Mouse (Mus musculus) forebrain, embryonic 13.5 days (tissue): Measurements from ENCODE around the gene Nr2e3. TPM values are rescaled to one million over a fixed set of nuclear protein-coding genes. Genes with fewer than 3 reads are reported as not detected.

Experiments
- ATAC-seq: fragments of 200-750 bp; cut with Nextera tagmentation; 2 replicates; pipeline ENCODE4 v1.8.0; 2017
- H3K27ac ChIP-seq: fragments of 300-500 bp; sonication (generic); 2 replicates; pipeline ENCODE4 v1.5.1; 2015; ENCODE audit warnings: inconsistent platforms, mild to moderate bottlenecking, moderate library complexity
- H3K27me3 ChIP-seq: fragments of 300-500 bp; sonication (generic); 2 replicates; pipeline ENCODE4 v1.6.1; 2015; ENCODE audit warnings: mild to moderate bottlenecking, inconsistent platforms
- H3K36me3 ChIP-seq: fragments of 300-500 bp; sonication (generic); 2 replicates; pipeline ENCODE4 v1.6.1; 2015; ENCODE audit warnings: mild to moderate bottlenecking, inconsistent platforms; ENCODE audit not compliant: poor library complexity, severe bottlenecking
- H3K4me1 ChIP-seq: fragments of 300-500 bp; sonication (generic); 2 replicates; pipeline ENCODE4 v1.6.1; 2015; ENCODE audit warnings: inconsistent platforms
- H3K4me2 ChIP-seq: fragments of 300-500 bp; sonication (generic); 2 replicates; pipeline ENCODE4 v1.6.1; 2015; ENCODE audit warnings: inconsistent platforms, mild to moderate bottlenecking, moderate library complexity
- H3K4me3 ChIP-seq: fragments of 300-500 bp; sonication (generic); 2 replicates; pipeline ENCODE4 v1.5.1; 2015; ENCODE audit warnings: mild to moderate bottlenecking, inconsistent platforms
- H3K9ac ChIP-seq: fragments of 300-500 bp; sonication (generic); 2 replicates; pipeline ENCODE4 v1.6.1; 2015; ENCODE audit warnings: mild to moderate bottlenecking, inconsistent platforms
- H3K9me3 ChIP-seq: fragments of 300-500 bp; sonication (generic); replicated peaks from 2 replicates; pipeline ENCODE4 v1.6.1; 2016; ENCODE audit warnings: inconsistent platforms
- WGBS: fragments of 180-500 bp; shearing (Covaris S2); methylation state at CpG from one replicate; pipeline ENCODE4 v1.1.7; 2015; 5-methylcytosine and 5-hydroxymethylcytosine counted together
- polyA plus RNA-seq: library from polyadenylated mRNA; unstranded; fragments of >200 nt; fragmentation: Nextera tagmentation; extraction: Ambion mirVana; gene quantifications from 2 replicates; pipeline ENCODE4 v1.2.1, GENCODE M21; 2015

The Nr2e3 gene
- polyA plus RNA-seq, 1 experiment from 2014 or later, result not detected

DNA sequence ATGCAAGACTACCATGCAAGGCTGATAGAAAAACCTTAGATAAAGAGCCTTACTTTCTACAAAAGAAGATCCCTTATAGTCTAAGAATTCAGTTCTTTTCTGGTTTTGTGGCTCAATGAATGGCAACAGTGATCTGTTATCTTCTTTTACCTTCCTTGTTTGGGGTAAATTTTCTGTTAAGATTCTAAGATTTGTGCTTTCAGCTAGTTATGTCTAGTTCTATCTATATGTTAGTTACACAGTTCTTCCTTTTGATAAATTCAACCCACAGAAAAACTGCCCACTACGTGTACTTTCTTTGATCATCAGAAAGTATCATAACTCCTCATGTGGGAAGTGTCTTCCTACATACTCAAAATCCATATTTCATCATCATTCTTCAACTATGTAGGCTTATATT is 45.7 kb downstream of the Nr2e3 start:
- Histone ChIP-seq H3K9ac (no peak overlapping the region), H3K4me1 (no peaks in the 10 kb centered on the region), H3K36me3 (peaks cover 27% of the 10 kb centered on the region), H3K4me3 (no peak overlapping the region), H3K27me3 (no peaks in the 10 kb centered on the region), H3K4me2 (no peak overlapping the region), H3K9me3 (no peaks in the 10 kb centered on the region), H3K27ac (no peak overlapping the region)
- WGBS, result 94% methylated on average over 1 of the region's 1 CpGs
- no peak for ATAC-seq

DNA sequence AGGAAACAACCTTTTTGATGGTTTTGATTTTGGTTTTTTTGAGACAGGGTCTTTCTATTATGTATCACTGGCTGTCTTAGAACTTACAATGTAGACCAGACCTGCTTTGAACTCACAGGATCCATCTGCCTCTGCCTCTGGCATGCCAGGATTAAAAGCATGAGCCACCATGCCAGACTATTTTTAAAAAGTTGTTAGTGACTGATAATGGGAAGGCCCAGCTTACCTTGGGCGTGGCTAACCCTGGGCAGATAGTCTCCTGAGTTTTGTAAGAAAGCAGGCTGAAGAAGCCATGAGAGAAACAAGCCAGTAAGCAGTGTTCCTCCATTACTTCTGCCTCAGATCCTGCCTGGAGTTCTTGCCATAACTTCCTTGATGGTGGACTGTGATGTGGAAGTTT is 57.1 kb downstream of the Nr2e3 start:
- 83% methylated on average over 1 of the region's 1 CpGs for WGBS
- Histone ChIP-seq H3K9ac (no peak overlapping the region), H3K27ac (no peak overlapping the region), H3K4me3 (no peak overlapping the region), H3K9me3 (no peaks in the 10 kb centered on the region), H3K27me3 (no peaks in the 10 kb centered on the region), H3K4me1 (no peaks in the 10 kb centered on the region), H3K36me3 (peaks cover 22% of the 10 kb centered on the region), H3K4me2 (no peak overlapping the region)
- ATAC-seq, result no peak

Other genes with a start within 250 kb of the Nr2e3 start
- 12.4 and 13.1 TPM in 2 replicates for gene Senp8, start 209.9 kb downstream of the Nr2e3 start, polyA plus RNA-seq
- gene Myo9a, start 209.8 kb downstream of the Nr2e3 start, polyA plus RNA-seq, result 19.2 and 21.7 TPM in 2 replicates